Mouse (Mus musculus) neutrophil, adult 5-6 weeks (primary cell): Measurements from ENCODE around the gene Dock4. TPM values are rescaled to one million over a fixed set of nuclear protein-coding genes. Genes with fewer than 3 reads are reported as not detected.

Source experiments
- ATAC-seq: fragments of 151-379, 151-347 bp; 2 replicates; pipeline ENCODE4 v1.8.0; 2017; ENCODE audit warnings: mild to moderate bottlenecking, moderate TSS enrichment; ENCODE audit not compliant: insufficient number of reproducible peaks, poor library complexity, low FRiP score, severe bottlenecking; ENCODE audit errors: extremely low read depth
- total RNA-seq: library from RNA; stranded (forward); fragments of 200-1000 nt; gene quantifications from 2 replicates; pipeline ENCODE4 v1.2.3, GENCODE M21; 2017

The Dock4 gene
- total RNA-seq, 1 experiment from 2014 or later = 7.6 TPM

DNA sequence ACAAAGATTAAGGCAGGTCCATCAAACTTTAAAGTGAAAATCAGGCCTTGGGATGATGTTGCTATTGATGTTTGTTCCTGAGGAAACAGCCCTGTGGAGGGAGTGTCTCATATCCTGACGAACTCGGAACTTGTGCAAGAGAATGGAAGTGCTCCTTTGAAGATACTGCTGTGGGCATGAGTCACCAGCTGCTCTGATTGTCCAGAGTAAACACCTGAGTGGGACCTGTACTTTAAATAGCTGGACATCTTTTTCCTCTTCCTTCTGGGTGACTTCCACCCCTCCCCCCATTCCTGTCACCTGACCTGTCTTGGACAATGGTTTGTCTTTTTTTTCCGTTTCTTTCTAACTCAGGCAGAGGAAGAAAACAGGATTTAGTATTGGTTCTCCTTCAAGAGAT lies 13.2 kb downstream of the Dock4 start:
- no peak for ATAC-seq

DNA sequence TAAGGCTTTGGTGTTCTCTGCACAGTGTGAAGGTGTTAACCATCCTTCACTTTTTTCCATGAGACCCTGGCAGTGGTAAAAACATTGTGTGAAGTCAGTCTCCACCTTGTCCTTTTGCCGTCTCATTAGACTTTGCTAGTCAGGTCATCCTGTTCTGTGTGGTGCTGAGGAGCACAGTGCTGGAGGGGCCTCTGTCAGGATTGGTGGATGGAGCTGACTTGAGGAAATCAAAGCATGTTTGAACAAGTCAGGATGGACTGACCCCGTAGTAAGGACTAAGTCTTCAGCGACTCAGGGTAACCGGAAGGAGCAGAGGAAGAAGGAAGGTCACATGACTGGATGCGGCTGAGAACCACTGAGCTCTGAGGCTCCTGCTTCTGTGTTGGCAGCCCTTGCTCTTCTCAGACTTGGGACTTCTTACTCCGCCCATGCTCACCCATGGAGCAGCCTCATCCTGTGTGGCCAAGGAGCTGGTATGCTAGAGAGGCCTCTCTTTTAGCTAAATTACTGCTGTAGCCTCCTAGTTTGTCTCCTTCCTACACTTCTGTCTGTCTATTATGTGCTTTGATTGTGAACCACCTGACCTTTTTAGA lies 14.0 kb downstream of the Dock4 start:
- no peak for ATAC-seq

DNA sequence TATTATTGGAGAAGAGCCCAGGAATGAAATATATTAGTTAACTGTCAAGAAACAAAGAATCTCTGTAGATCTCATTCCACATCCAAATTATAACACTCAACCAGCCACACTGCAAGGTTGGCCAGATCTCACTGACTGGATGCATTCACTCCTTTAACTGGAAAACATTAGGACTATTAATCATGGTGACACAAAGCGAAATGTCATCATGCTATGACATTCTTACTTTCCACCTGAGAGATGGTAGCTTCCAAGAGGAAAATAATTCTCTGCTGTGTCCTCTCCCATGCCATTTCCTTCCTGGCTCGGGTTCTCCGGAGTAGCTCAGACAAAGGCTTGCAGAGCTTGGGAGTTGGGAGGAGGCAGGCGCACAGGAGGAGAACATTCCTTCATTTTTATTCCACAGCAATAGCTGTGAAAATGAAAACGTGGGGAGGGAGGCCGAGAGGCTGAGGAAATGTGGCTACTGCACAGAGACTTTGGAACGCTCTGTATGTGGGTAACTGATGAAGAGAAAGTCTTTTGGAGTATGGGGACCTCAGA lies 17.0 kb downstream of the Dock4 start:
- ATAC-seq = no peak

- no peak for ATAC-seq
These were observed 18.1 kb downstream of the Dock4 start for GRCm38 (mm10) chr12:40463828-40464227.

GRCm38 (mm10) chr12:40464282-40464681 lies 18.5 kb downstream of the Dock4 start:
- no peak for ATAC-seq

DNA sequence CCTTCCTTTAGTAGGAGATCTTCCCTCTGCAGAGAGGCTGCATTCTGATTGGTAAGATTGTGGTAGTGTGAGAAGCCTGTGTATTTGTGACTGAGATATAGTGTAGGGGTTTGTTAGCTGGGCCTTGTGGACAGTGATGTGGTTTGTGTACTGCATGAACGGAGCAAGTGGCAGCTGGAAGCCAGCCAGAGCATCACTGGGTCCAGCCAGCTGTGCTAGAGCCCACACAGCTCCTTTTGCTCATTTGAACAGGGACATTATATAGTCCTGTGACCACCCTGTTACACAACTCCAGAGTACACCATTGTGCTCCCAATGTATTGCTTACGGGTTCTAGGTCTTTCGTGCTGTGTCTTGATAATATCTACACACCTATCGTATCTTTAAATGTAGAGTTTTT lies 22.5 kb downstream of the Dock4 start:
- no peak for ATAC-seq

DNA sequence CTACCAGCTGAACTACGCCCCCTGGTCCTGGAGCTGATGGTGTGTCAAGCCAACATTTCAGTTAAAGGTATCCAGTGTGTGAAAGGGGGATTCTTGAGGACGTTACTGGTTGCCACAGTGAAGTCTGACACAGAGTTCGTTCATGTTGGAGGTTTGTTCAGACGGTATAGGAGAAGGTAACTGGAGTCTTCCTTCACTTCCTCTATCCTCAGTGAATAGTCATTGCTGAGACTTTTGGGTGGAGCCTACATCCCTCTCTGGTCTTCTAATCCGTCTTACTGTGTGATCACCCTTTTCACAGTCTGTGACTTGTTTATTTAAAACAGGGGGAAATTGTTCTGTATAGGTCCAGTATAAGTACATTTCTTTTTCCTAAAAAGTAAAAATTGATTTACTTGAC lies 23.3 kb downstream of the Dock4 start:
- ATAC-seq = no peak

GRCm38 (mm10) chr12:40471649-40472399 lies 26.1 kb downstream of the Dock4 start:
- ATAC-seq = no peak

GRCm38 (mm10) chr12:40473709-40474108 lies 28.0 kb downstream of the Dock4 start:
- no peak for ATAC-seq

DNA sequence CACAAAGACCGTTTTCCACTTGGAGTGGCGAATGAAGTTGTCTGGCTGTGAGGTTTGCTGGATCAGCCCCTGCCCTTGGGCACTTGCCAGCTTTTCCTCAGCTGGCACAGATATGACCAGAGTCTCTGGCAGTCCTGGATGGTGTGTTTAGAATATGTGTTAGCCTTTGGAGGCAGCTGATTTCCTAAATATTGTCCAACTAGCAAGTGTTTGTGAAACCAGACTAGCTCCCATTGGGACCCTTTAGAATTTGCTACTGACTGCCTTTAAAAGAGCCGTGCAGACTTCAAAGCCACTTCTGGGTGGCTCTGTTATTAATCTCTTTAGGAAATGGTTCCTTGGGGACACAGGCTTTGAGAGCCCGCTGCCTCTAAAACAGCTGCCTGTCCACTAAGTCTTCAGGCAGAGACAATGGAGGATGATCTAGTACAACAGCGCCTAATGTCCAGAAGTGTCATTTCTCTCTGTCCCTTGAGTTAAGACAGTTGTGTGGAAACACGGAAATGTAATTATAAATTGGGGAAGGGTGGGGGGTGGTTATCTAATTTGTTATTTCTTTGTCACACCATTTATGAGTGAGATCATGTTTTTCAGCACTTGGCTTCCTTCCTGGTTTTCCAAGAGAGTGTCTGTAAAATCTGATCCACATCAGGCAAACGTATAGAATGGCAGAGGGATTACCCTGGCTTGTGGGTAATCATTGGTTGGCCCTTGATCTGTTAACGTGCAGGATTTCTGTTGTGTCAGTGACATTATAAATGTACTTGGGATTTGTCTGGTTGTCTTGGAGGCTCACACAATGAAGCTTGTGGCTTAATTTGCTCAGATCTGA lies 32.1 kb downstream of the Dock4 start:
- no peak for ATAC-seq

GRCm38 (mm10) chr12:40484224-40484623 lies 38.5 kb downstream of the Dock4 start:
- ATAC-seq = no peak

GRCm38 (mm10) chr12:40485210-40485609 lies 39.5 kb downstream of the Dock4 start:
- ATAC-seq = no peak

DNA sequence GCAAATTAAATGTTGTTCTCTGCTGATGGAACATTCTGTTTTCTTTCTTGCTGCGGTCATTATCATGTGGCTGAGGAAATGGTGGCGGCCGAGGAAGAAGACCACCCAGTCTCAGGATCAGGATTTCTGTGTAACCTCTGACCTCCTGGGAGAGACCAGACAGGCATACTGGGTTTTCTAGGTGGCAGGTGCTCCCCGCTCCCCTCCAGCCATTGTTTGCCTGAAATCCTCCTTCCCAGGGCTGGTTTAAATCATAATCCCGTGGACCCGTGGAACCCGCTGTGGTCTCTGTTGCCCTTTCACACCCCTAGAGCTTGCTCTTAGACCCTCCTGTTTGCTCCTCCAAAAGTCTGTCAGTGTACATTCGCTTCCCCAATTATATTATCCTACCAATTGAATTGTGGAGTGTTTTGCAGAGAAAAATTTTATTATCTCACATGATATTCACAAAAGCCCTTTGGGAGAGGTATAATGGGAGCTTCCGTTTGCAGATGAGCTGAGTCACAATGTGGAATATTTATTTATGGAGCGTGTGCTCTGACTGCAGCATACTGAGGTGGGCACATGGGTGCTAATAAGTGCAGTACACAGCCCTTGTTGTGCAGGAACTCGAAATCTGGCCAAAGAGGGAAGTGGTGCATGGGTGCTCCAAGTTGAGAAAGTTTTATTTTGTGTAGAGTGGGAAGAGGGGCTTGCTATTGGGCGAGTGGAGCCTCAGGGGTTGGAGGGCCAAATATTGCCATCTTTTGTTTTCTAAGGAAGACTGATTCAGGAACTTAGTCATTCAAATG lies 40.5 kb downstream of the Dock4 start:
- ATAC-seq = no peak

DNA sequence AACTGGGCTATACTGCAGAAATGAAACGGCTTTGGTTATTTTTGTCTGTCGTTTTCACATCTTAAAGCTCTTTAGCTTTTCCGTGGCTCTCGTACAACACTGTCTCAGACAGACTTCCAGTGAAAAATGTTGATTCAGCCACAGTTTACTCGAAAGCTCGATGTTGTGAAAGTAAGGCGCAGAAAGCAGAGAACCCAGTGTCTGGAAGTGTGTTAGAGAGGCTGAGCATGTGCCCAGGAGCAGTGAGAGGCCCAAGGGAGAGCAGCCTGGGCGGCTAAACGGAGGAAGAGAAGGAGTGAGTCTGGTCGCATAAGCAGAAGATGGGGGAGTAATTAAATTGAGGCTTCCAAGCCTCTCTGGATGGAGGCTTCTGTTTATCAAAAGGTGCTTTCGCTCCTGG lies 50.6 kb downstream of the Dock4 start:
- ATAC-seq = no peak

DNA sequence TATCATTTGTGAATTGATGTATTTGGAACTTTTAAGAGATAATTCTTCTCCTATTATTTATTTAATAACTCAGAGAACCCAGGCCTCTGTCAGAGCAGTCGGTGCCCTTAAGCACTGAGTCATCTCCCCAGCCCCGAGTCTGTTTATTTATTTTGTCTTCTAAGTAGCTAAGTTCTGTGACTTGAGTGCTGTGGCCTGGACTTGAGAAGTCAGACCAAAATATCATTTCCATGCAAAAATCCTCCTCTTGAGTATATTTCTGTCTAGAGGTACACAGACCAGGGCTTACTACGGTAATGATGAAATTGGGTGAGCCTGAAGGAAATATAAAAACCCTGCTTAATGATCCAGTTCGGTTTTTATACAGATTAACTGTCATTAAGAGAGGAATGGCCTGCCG lies 52.1 kb downstream of the Dock4 start:
- ATAC-seq = no peak

DNA sequence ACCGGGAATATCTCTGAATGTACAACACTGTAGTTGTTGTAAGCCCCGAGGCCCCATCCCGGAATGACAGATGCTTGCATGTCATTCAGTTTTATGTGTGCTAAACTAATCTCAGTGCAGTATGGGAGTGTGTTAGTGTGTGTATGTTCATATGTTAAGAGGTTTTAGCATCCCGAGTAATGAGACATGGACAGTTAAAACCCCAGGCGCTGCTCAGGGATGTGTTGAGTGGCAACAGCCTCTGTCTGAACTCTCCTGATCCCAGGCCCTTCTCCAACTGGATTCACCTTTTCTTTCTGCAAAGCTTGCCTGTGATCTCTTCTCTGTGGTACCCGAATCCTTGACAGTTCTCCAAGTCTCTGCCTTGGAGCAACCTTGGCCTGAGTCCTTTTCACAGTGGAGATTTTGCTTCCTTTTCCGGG lies 52.5 kb downstream of the Dock4 start:
- ATAC-seq = no peak

DNA sequence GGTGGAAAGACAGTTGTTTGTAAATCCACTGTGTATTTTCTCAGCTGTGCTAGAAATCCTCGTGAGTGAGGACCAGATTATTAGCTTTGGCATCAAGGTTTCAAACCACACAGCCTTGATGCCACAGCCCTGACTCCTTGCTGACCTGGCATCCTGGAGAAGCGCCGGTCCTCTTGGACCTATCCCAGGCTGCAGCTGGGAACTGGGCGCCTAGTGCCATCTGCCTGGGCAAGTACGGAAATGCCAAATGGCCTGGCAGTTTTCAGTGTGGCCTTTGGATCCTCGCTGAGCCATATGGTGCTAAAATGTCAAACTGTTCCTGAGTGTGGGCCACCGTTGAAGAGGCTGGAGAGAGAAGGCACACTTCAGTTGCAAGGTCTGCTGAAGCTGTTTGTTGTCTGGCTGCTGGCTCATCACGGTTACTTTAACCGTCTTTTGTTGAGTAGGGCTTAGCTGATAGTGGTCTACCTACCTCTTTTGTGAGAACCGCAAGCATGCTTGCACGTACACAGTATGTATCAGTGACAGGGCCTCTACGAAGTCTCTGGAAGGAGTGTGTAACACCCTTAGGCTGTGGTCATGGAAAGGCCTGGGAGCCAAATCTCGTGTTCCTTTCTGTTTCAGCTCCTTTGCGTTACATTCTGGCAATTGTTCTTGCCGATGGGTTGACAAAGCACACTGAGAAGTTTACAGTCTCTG lies 53.3 kb downstream of the Dock4 start:
- no peak for ATAC-seq

DNA sequence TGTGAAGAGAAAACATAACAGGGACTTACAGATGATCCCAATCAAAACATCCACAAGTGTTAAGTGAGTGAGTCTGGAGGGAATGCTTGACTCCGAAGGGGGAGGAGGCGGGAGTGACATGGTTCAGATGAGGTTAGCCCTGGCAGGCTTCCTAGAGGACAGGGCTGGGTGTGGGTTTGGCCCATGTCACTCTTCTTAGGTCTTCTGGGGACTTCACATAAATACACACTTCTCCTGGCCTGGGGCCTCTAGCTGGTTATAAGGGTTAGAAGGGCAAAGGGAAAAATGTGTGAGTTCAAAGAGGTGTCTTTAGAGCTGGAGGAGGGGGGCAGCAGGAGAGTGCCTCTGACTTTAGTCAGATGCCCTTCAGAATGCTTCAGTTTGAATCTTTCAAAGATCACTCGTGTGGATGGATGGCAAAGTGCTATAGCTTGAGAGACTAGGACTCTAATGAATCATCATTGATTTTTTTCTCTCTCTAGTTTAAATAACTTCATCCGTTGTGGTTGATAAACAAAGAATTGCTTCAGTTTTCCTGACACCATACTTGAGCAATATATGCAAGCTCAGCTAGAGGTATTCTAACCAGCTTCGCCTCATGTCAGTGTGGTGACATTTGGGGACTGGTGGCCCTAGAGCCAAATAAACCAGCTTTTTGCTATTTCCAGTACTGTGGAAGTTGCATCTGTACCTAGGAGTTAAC lies 54.0 kb downstream of the Dock4 start:
- no peak for ATAC-seq
